Mouse (Mus musculus) hindbrain, embryonic 10.5 days (tissue): ENCODE measurements around the gene Cdc5l. TPM values are rescaled to one million over a fixed set of nuclear protein-coding genes. Genes with fewer than 3 reads are reported as not detected.
A peak's percentile ranks its signal among the peaks of the same experiment; 100 is the strongest.

Source experiments
- DNase-seq: peaks from one replicate; pipeline ENCODE4 v3.0.0-alpha.2; 2017; ENCODE audit warnings: low spot score
- H3K27ac ChIP-seq: fragments of 300-500 bp; sonication (generic); 2 replicates; pipeline ENCODE4 v1.5.1; 2016; ENCODE audit warnings: mild to moderate bottlenecking, moderate library complexity
- H3K27me3 ChIP-seq: fragments of 300-500 bp; sonication (generic); 2 replicates; pipeline ENCODE4 v1.6.1; 2016; ENCODE audit warnings: mild to moderate bottlenecking; ENCODE audit not compliant: poor library complexity, insufficient read depth, severe bottlenecking
- H3K36me3 ChIP-seq: fragments of 300-500 bp; sonication (generic); 2 replicates; pipeline ENCODE4 v1.6.1; 2016; ENCODE audit warnings: mild to moderate bottlenecking, moderate library complexity
- H3K4me1 ChIP-seq: fragments of 300-500 bp; sonication (generic); replicated peaks from 2 replicates; pipeline ENCODE4 v1.6.1; 2016; ENCODE audit warnings: mild to moderate bottlenecking
- H3K4me3 ChIP-seq: fragments of 300-500 bp; sonication (generic); 2 replicates; pipeline ENCODE4 v1.5.1; 2016; ENCODE audit warnings: mild to moderate bottlenecking, moderate library complexity
- H3K9me3 ChIP-seq: fragments of 300-500 bp; sonication (generic); 2 replicates; pipeline ENCODE4 v1.6.1; 2016; ENCODE audit warnings: mild to moderate bottlenecking, moderate library complexity
- WGBS: fragments of 180-500 bp; shearing (Covaris S2); methylation state at CpG from one replicate; pipeline ENCODE4 v1.1.7; 2016; 5-methylcytosine and 5-hydroxymethylcytosine counted together
- polyA plus RNA-seq: library from polyadenylated mRNA; unstranded; fragments of >200 nt; fragmentation: Nextera tagmentation; extraction: Ambion mirVana; gene quantifications from 2 replicates; pipeline ENCODE4 v1.2.1, GENCODE M21; 2016

The Cdc5l gene
- polyA plus RNA-seq, 1 experiment from 2014 or later, result 54.8 TPM

DNA sequence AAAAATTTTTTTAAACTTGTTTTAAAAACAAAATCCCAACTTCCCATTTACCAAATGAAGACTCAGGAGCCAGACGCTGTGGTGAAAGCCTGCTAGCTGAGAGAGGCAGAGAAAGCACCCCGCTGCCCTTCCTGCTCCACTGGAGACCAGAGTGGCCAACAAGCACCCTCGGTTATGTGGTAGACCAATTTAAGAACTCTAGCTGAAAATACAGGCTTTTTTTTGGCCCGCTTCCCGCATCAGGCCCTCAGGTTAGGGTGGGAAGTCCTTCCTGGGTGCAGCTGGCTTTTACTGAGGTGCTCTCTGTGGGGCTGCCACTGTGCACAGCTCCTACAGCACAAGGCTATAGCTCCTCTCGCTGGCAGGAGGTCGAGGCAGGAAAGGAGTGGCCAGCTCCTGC, 46.6 kb downstream of the Cdc5l start:
- H3K27me3 ChIP-seq, result no peaks in the 10 kb centered on the region
- DNase-seq, result no peak
- no peaks in the 10 kb centered on the region for H3K9me3 ChIP-seq
- no peak overlapping the region for H3K4me3 ChIP-seq
- H3K36me3 ChIP-seq, result peaks cover 71% of the 10 kb centered on the region
- no peak overlapping the region for H3K27ac ChIP-seq
- 88% methylated on average over 7 of the region's 7 CpGs for WGBS
- no peaks in the 10 kb centered on the region for H3K4me1 ChIP-seq

DNA sequence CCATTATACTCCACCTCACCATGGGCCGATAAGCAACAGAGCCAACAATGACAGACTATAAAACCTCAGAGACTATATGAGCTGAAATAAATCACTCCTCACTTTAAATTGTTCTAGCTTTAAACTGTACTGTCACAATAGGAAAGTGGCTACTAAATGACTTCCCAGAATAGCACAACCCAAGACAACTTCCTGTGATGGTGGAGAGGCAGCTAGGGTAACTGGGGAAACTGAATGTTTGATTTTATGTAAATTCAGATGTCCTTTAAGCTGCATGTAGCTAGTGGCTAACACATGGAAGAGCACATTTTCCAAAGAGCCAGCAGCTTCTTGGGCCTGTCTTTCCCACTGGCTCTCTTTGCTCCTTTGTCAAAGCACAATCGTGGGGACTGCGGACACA, 50.2 kb downstream of the Cdc5l start:
- DNase-seq, result no peak
- H3K4me3 ChIP-seq, result no peak overlapping the region
- no peaks in the 10 kb centered on the region for H3K4me1 ChIP-seq
- no peaks in the 10 kb centered on the region for H3K9me3 ChIP-seq
- H3K36me3 ChIP-seq, result peaks cover 46% of the 10 kb centered on the region
- no peaks in the 10 kb centered on the region for H3K27me3 ChIP-seq
- H3K27ac ChIP-seq, result no peak overlapping the region
- whole genome bisulfite sequencing, result 88% methylated on average over 3 of the region's 3 CpGs

DNA sequence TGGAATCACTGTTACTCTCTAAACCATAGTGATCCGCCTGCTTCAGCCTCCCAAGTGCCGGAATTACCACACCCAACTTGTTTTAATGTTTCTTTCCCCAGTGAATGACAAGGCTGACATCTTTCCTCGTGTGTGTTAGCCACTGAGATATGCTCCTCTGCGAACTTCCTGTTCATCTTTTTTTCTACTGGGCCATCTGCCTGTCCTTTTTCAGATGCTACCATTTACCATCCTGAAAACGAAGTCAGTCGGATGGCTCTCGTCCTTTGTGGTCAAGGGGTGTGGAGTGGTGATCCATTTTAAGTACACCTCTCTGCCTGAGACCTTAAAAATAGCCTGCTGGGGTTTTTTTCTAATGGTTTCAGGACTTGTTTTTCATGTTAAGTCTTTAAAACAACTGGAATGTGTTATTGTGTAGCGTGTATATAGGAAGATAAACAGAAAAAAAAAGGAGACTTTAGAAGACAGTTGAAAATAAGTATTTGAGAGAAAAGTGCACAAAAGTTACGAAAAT, 54.2 kb downstream of the Cdc5l start:
- Histone ChIP-seq H3K9me3 (no peaks in the 10 kb centered on the region), H3K4me1 (peaks cover 5% of the 10 kb centered on the region; the same call in 1 of the 2 replicates), H3K36me3 (peaks cover 12% of the 10 kb centered on the region), H3K27me3 (0 out of 2 replicates have a peak, but pooled peaks cover 3% of the 10 kb centered on the region), H3K4me3 (no peak overlapping the region), H3K27ac (no peak overlapping the region)
- DNase-seq, result no peak
- WGBS, result 93% methylated on average over 9 of the region's 9 CpGs

DNA sequence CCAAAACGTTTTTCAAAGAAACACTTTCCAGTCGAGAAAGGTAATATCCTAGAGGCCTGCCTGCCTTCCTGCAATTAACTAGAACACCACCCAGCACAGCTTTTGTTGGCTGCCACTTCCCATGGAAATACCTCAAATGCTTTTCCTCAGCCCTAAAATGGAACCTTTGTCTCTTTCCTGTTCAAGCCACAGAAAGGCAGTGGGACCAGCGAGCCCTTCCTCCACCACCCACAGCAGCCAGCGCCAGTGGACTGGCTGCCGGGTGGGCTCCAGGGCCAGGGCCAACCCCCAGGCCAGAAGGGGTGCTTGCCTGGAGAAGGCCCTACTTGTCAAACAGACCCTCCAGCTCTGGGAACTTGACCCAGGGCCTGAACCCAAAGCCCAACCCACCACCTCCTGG, 56.2 kb downstream of the Cdc5l start:
- Histone ChIP-seq H3K4me1 (peaks cover 5% of the 10 kb centered on the region; the same call in 1 of the 2 replicates), H3K9me3 (no peaks in the 10 kb centered on the region), H3K4me3 (no peak overlapping the region), H3K36me3 (0 out of 2 replicates have a peak, but pooled peaks cover 9% of the 10 kb centered on the region), H3K27me3 (peaks cover 13% of the 10 kb centered on the region; the same call in 1 of the 2 replicates), H3K27ac (peak overlapping the region; percentile 66)
- 49% methylated on average over 5 of the region's 5 CpGs for WGBS
- no peak for DNase-seq

DNA sequence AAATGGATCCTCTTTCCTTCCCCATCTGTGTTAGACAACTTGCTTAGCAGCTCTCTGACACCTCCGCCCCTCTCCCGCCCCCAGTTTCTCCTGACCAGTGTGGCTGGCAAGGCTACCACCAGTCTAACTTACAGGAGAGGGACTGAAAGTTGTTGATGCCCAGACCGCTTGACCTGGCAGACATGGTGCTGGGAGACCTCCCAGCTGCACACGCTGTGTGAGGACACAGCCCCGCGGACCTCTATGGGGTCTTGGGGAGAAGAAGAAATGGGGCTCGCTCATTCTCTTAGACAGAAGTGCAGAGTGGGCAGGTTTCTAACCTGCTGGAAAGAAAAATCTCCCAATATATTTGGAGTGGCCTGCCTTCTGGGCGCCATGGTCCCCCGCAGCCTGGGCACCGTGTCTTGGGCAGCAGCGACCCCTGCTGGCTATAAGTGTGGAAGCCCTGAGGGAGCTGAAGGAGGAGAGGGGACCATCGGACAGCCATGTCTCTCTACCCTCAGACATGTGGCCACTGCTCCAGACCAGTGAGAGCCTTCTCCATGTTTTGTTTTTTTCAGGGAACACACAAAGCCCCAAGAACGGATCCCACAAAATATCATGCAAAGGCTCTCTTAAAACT, 59.4 kb downstream of the Cdc5l start:
- Histone ChIP-seq H3K4me3 (no peak overlapping the region), H3K9me3 (no peaks in the 10 kb centered on the region), H3K36me3 (no peaks in the 10 kb centered on the region), H3K4me1 (peaks cover 13% of the 10 kb centered on the region), H3K27me3 (peaks cover 13% of the 10 kb centered on the region; the same call in 1 of the 2 replicates), H3K27ac (no peak overlapping the region)
- peak; percentile 82 for DNase-seq
- 26% methylated on average over 13 of the region's 13 CpGs for WGBS

DNA sequence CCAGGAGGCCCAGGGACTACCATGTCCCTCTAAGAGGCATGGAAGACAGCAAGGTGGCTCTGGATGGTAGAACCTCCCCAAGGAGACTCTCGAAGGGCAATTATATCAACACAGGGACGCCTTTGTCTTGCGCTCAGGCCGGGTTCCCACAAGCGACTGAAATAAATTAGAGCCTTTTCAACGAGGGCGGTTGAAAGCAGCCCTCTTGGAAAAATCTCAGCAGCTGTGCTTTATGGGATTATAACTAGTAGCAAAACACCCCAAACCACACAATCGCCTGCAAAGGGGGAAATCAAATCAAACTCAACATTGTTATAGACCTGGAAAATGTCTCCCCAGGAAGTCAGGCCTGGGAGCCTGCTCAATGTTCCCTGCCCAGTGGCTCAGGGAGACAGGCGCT, 62.5 kb downstream of the Cdc5l start:
- no peaks in the 10 kb centered on the region for H3K9me3 ChIP-seq
- no peak overlapping the region for H3K4me3 ChIP-seq
- H3K27ac ChIP-seq, result peak overlapping the region; percentile 57; the same call in 1 of the 2 replicates
- peaks cover 13% of the 10 kb centered on the region; the same call in 1 of the 2 replicates for H3K27me3 ChIP-seq
- H3K36me3 ChIP-seq, result no peaks in the 10 kb centered on the region
- peaks cover 8% of the 10 kb centered on the region; the same call in 1 of the 2 replicates for H3K4me1 ChIP-seq
- WGBS, result 68% methylated on average over 9 of the region's 9 CpGs
- DNase-seq, result no peak

DNA sequence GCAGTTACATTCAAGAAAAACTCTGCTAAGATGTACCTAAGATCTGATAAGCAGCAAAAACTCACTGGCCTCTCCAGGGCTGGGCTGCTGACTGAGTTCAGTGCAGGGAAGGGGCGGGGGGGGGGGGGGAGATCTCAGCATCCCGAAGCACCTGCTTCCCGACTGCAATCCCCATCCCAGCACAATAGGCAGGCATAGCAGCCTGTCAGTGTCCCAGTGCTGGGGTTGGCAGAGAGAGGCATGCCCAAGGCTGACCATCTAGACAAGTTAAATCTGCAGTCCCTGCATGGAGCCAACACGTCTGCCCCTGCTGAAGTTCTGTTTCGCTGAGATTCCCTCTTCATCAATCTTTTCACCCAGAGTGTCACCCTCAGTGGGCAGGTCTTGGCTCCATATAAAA, 63.0 kb downstream of the Cdc5l start:
- no peak for DNase-seq
- 0 out of 2 replicates have a peak overlapping the region, but pooled peaks have one; percentile 57 for H3K27ac ChIP-seq
- WGBS, result 44% methylated on average over 5 of the region's 5 CpGs

DNA sequence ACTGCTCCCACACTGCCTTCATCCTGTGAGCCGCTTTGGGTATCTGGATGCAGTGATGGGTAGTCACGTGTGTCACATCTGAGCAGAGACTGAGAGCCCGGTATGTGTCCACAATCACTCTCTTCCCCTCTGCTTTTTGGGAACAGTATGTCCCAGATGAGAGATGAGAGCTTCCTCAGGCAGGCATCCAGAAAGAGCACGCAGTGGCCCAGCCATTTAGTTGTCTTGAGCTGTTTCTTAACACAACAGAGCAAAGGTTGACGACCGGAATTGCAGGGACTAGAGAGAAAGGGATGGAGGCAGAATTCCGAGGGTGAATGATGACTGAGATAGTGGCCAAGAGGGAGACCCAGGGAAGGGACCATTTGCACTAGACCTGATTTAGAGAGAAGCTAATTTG, 68.7 kb downstream of the Cdc5l start:
- H3K36me3 ChIP-seq, result no peaks in the 10 kb centered on the region
- H3K4me1 ChIP-seq, result no peaks in the 10 kb centered on the region
- H3K4me3 ChIP-seq, result no peak overlapping the region
- no peak for DNase-seq
- no peaks in the 10 kb centered on the region for H3K27me3 ChIP-seq
- H3K9me3 ChIP-seq, result no peaks in the 10 kb centered on the region
- no peak overlapping the region for H3K27ac ChIP-seq
- WGBS, result 74% methylated on average over 7 of the region's 7 CpGs

More for the DNA sequence above, 63.0 kb downstream of the Cdc5l start:
- no peaks in the 10 kb centered on the region for H3K36me3 ChIP-seq
- no peak overlapping the region for H3K4me3 ChIP-seq
- peaks cover 8% of the 10 kb centered on the region; the same call in 1 of the 2 replicates for H3K4me1 ChIP-seq
- peaks cover 9% of the 10 kb centered on the region; the same call in 1 of the 2 replicates for H3K27me3 ChIP-seq
- no peaks in the 10 kb centered on the region for H3K9me3 ChIP-seq

DNA sequence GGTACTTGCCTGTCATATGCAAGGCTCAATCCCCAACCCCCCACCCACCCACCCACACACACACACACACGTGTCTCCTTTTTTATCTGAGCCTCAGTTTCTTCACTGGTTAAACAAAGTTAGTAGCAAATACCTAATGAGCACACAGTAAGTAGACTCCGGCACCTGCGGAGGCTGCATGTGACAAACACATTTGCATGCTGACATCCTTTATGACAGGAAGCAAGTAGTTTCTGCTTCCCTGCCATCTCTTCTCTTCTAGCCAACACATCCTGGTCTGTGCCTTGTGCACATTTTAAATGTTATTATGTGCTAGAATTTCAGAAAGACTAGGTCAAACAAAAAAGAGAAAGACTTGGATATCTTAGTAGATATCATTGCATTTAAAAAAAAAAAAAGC, 72.6 kb downstream of the Cdc5l start:
- H3K36me3 ChIP-seq, result no peaks in the 10 kb centered on the region
- no peak overlapping the region for H3K27ac ChIP-seq
- no peak for DNase-seq
- no peaks in the 10 kb centered on the region for H3K9me3 ChIP-seq
- 95% methylated on average over 3 of the region's 3 CpGs for WGBS
- H3K4me3 ChIP-seq, result no peak overlapping the region
- H3K4me1 ChIP-seq, result peaks cover 4% of the 10 kb centered on the region
- H3K27me3 ChIP-seq, result peaks cover 4% of the 10 kb centered on the region; the same call in 1 of the 2 replicates

DNA sequence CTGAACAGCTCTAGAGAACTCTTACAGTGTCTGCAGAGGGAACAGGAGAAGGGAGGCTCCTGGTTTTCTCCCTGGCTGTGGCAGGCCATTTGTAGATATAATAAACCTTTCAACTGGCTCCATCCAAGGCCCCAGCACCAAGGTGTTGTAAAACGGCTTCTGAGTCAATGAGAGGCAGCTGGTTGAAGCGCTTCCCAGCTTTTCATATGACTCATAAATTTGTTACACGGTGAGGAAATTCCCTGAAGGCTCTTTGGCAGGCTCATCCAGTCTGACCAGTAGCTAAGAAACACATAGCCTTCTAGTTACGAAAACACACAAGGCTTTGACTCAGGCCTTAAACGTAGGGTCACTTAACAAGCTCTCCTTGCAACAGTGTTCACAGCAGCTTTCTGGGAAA, 74.1 kb downstream of the Cdc5l start:
- Histone ChIP-seq H3K27me3 (peaks cover 4% of the 10 kb centered on the region; the same call in 1 of the 2 replicates), H3K9me3 (no peaks in the 10 kb centered on the region), H3K27ac (no peak overlapping the region), H3K4me3 (no peak overlapping the region), H3K36me3 (no peaks in the 10 kb centered on the region), H3K4me1 (peaks cover 4% of the 10 kb centered on the region)
- DNase-seq, result no peak
- whole genome bisulfite sequencing, result 79% methylated on average over 5 of the region's 5 CpGs

DNA sequence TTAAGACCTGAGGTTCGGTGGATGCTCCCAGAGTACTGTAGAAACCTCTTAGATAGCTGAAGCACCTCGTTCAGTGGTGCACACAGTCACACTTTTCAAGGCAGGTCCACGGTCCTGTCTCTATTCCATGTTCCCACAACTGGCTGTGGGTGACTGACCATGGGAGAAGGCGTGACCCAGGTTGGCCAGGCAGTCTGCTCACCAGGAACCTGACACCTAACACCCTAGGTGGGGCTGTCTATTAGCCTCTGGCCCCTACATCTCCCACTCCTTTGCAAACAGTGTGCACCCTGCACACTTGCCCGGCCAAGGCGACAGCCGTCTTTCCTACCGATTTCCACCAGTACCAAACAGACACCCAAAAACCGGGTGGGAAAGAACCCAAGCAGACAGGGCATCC, 77.1 kb downstream of the Cdc5l start:
- Histone ChIP-seq H3K27ac (no peak overlapping the region; the same call in 1 of the 2 replicates), H3K9me3 (no peaks in the 10 kb centered on the region), H3K4me3 (no peak overlapping the region), H3K27me3 (peaks cover 4% of the 10 kb centered on the region; the same call in 1 of the 2 replicates), H3K36me3 (no peaks in the 10 kb centered on the region), H3K4me1 (peaks cover 4% of the 10 kb centered on the region)
- no peak for DNase-seq
- 87% methylated on average over 9 of the region's 9 CpGs for WGBS

DNA sequence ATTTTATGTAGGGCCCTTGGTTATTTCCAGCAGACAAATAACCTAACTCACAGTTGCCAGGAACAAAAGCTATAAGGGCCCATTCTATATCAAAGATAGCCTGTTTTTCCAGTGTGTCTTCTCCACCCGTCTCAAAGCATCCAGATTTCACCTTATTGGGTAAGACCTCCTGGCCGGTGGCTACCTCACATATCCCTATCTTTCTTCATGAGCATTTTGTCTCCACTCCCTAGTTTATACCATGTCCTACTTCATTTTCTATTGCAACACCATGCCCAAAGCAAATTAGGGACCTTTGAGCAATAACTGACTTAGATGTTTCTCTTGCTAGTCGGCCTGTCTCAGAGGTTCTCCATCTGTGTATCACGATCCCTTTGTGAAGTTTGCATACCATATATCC, 85.6 kb downstream of the Cdc5l start:
- Histone ChIP-seq H3K27ac (no peak overlapping the region), H3K36me3 (no peaks in the 10 kb centered on the region), H3K4me3 (no peak overlapping the region), H3K4me1 (no peaks in the 10 kb centered on the region), H3K27me3 (no peaks in the 10 kb centered on the region), H3K9me3 (peaks cover 5% of the 10 kb centered on the region; the same call in 1 of the 2 replicates)
- no peak for DNase-seq
- 95% methylated on average over 4 of the region's 4 CpGs for WGBS
